ENCODE assay signal across 20 mouse cellular contexts in the genomic region with DNA sequence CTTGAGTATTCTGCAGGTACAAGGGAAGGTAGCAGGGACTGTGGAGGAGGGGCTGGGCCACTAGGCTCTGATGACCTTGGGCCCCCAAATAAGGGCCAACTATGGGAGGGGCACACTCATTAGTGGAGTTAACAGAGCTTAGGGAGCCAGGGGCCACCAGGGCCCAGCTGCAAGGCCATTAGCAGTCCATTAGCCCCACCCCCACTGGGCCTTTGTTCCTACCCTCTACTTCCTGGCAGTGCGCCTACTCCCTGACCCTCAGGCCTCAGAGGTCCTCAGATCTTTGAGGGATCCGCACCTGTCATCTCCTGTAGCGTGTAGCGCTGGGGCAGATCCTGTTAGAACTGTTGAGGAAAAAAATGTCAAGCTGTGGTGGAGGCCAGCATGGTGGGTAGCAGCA. TPM values are rescaled to one million over a fixed set of nuclear protein-coding genes. Genes with fewer than 3 reads are reported as not detected.
DNase-seq lines count a peak whose midpoint lies in the region; ATAC-seq and TF ChIP-seq lines count a peak whose summit lies in the region.
"Had no signal": no experiment of that assay in that cellular context is flagged by ENCODE, and none has a peak within 500 bp of the region (broad histone marks: within the 10 kb centered on the region; RNA-seq: fewer than 3 reads in every experiment).

No protein-coding gene starts in this region.

- peak; percentile 94 for TF ChIP-seq EP300 in ES-Bruce4 (IDR thresholded peaks at IDR 0.05; ENCODE audit: insufficient read depth, low read depth, low read length)

- no peak overlapping the region for H3K4me2 ChIP-seq in intestine, embryonic 15.5 days (replicated peaks)
- H3K4me2 ChIP-seq in intestine, postnatal 0 days (replicated peaks; ENCODE audit: low read depth), result no peak overlapping the region
- H3K4me2 ChIP-seq: hindbrain, embryonic 15.5 days; liver, embryonic 11.5 days; lung, embryonic 15.5 days; midbrain, embryonic 13.5 days had no signal

- no peaks in the 10 kb centered on the region for H3K27me3 ChIP-seq in intestine, embryonic 15.5 days (replicated peaks)
- H3K27me3 ChIP-seq in intestine, postnatal 0 days (replicated peaks; ENCODE audit: control insufficient read depth, insufficient read depth, low read length), result 0 out of 2 replicates have a peak, but pooled peaks cover 4% of the 10 kb centered on the region
- no peaks in the 10 kb centered on the region for H3K27me3 ChIP-seq in ES-Bruce4 (ENCODE audit: control insufficient read depth, insufficient read depth, low read length, poor library complexity, severe bottlenecking)
- no peaks in the 10 kb centered on the region for H3K27me3 ChIP-seq in limb, embryonic 10.5 days (ENCODE audit: low read depth, poor library complexity, severe bottlenecking)
- H3K27me3 ChIP-seq: hindbrain, embryonic 15.5 days; lung, embryonic 15.5 days; midbrain, embryonic 13.5 days had no signal

- ATAC-seq in intestine, embryonic 15.5 days, result peak; percentile 31; the same call in 1 of the 2 replicates
- ATAC-seq in intestine, postnatal 0 days, result no peak
- ATAC-seq: midbrain, embryonic 13.5 days had no signal

- whole genome bisulfite sequencing in intestine, embryonic 15.5 days, result 52% methylated on average over 4 of the region's 4 CpGs
- 39% methylated on average over 4 of the region's 4 CpGs for WGBS in intestine, postnatal 0 days
- WGBS in limb, embryonic 10.5 days, result 12% methylated on average over 4 of the region's 4 CpGs

- no peak for TF ChIP-seq CTCF in intestine, postnatal 0 days (IDR thresholded peaks at IDR 0.05; ENCODE audit: low read depth)
- no peak for TF ChIP-seq CTCF in ES-Bruce4 (IDR thresholded peaks at IDR 0.05; ENCODE audit: low read depth, low read length)

- no peak overlapping the region for H3K4me3 ChIP-seq in intestine, embryonic 15.5 days (replicated peaks)
- no peak overlapping the region for H3K4me3 ChIP-seq in intestine, postnatal 0 days (ENCODE audit: low read depth, low read length)
- no peak overlapping the region for H3K4me3 ChIP-seq in ES-Bruce4 (ENCODE audit: low read depth, low read length)
- no peak overlapping the region for H3K4me3 ChIP-seq in limb, embryonic 10.5 days
- H3K4me3 ChIP-seq: heart, adult 2 months; hindbrain, embryonic 15.5 days; lung, embryonic 15.5 days; midbrain, embryonic 13.5 days had no signal

- H3K36me3 ChIP-seq in intestine, embryonic 15.5 days, result no peaks in the 10 kb centered on the region
- no peaks in the 10 kb centered on the region for H3K36me3 ChIP-seq in intestine, postnatal 0 days (ENCODE audit: control insufficient read depth, insufficient read depth)
- no peaks in the 10 kb centered on the region for H3K36me3 ChIP-seq in ES-Bruce4 (ENCODE audit: control insufficient read depth, insufficient read depth, low read length, poor library complexity, severe bottlenecking)
- no peaks in the 10 kb centered on the region for H3K36me3 ChIP-seq in limb, embryonic 10.5 days
- H3K36me3 ChIP-seq: hindbrain, embryonic 15.5 days; lung, embryonic 15.5 days; midbrain, embryonic 13.5 days had no signal

- H3K27ac ChIP-seq in intestine, embryonic 15.5 days, result peak overlapping the region; percentile 40; the same call in 1 of the 2 replicates
- no peak overlapping the region for H3K27ac ChIP-seq in intestine, postnatal 0 days (ENCODE audit: low read depth, low read length)
- peak overlapping the region; percentile 38; the same call in 1 of the 2 replicates for H3K27ac ChIP-seq in ES-Bruce4 (ENCODE audit: insufficient read depth, low read length)
- peak overlapping the region; percentile 56; the same call in 1 of the 2 replicates for H3K27ac ChIP-seq in limb, embryonic 10.5 days
- H3K27ac ChIP-seq: heart, adult 2 months; hindbrain, embryonic 15.5 days; lung, embryonic 15.5 days; macrophage; midbrain, embryonic 13.5 days had no signal

- no peak for TF ChIP-seq POLR2A in ES-Bruce4 (IDR thresholded peaks at IDR 0.05; ENCODE audit: insufficient read depth, low read length)

- no peaks in the 10 kb centered on the region for H3K9me3 ChIP-seq in intestine, embryonic 15.5 days
- no peaks in the 10 kb centered on the region for H3K9me3 ChIP-seq in intestine, postnatal 0 days (ENCODE audit: control insufficient read depth)
- H3K9me3 ChIP-seq in ES-Bruce4 (replicated peaks; ENCODE audit: control insufficient read depth, insufficient read depth, low read length, poor library complexity, severe bottlenecking), result no peaks in the 10 kb centered on the region
- H3K9me3 ChIP-seq in limb, embryonic 10.5 days (replicated peaks), result no peaks in the 10 kb centered on the region
- H3K9me3 ChIP-seq: hindbrain, embryonic 15.5 days; lung, embryonic 15.5 days; midbrain, embryonic 13.5 days had no signal

- peak; percentile 41 for DNase-seq in embryo, embryonic 10.5 days (ENCODE audit: low spot score)
- DNase-seq in limb, embryonic 10.5 days (ENCODE audit: low spot score), result peak; percentile 51
- no peak for DNase-seq in thymus, postnatal 0 days (ENCODE audit: low spot score)
- DNase-seq in left cerebral cortex, adult 9 months (ENCODE audit: low spot score in 2 of 2), result no peak
- DNase-seq: B cell, adult 2 months; cerebellum, postnatal 14 days; gastrocnemius, postnatal 10 days; heart, adult 2 months; kidney, adult 9 months; kidney, postnatal 4 days; spleen, adult 18-20 months; thymus, postnatal 4 days had no signal

- H3K9ac ChIP-seq in intestine, embryonic 15.5 days, result no peak overlapping the region
- no peak overlapping the region for H3K9ac ChIP-seq in intestine, postnatal 0 days (ENCODE audit: low read depth, low read length)
- no peak overlapping the region for H3K9ac ChIP-seq in ES-Bruce4 (ENCODE audit: low read depth, poor library complexity, severe bottlenecking)
- H3K9ac ChIP-seq: hindbrain, embryonic 15.5 days; lung, embryonic 15.5 days; midbrain, embryonic 13.5 days had no signal

- 0 out of 2 replicates have a peak, but pooled peaks cover 2% of the 10 kb centered on the region for H3K4me1 ChIP-seq in intestine, embryonic 15.5 days (replicated peaks)
- no peaks in the 10 kb centered on the region for H3K4me1 ChIP-seq in intestine, postnatal 0 days (replicated peaks; ENCODE audit: control insufficient read depth, insufficient read depth, low read length)
- H3K4me1 ChIP-seq in ES-Bruce4 (ENCODE audit: control insufficient read depth, insufficient read depth, low read length), result peaks cover 8% of the 10 kb centered on the region
- peaks cover 72% of the 10 kb centered on the region for H3K4me1 ChIP-seq in limb, embryonic 10.5 days

RNA-seq across cellular contexts. Expression of gene Kcnj12, which starts 18.3 kb away (rescaled TPM):
- polyA plus RNA-seq in intestine, embryonic 15.5 days (2015; fragmentation: Nextera tagmentation; extraction: Ambion mirVana), result 1.6 and 1.9 TPM in 2 replicates
- polyA plus RNA-seq in intestine, postnatal 0 days (2015; fragmentation: Nextera tagmentation; extraction: Ambion mirVana), result 0.58 and 0.76 TPM in 2 replicates
- 1.1 and 1.5 TPM in 2 replicates for polyA plus RNA-seq in ES-Bruce4 (2011; ENCODE audit: insufficient read depth, insufficient read length, low read depth, missing spikeins)
- polyA plus RNA-seq in limb, embryonic 10.5 days (2016; fragmentation: Nextera tagmentation; extraction: Ambion mirVana), result 0.11 and 0.25 TPM in 2 replicates
- polyA plus RNA-seq in thymus, postnatal 0 days (2015; fragmentation: Nextera tagmentation; extraction: Ambion mirVana), result 0.05 and 0.10 TPM in 2 replicates
- polyA plus RNA-seq: liver, embryonic 11.5 days; macrophage had no signal

Comparison
In these comparisons a context has a peak if more than half of its experiments do, and no peak if none do; other contexts are left out.
1. DNase-seq: peak in embryo, embryonic 10.5 days (single experiment) and limb, embryonic 10.5 days (single experiment); none in thymus, postnatal 0 days (single experiment) and left cerebral cortex, adult 9 months (0 of 2).